ENCODE assay signal across 25 mouse cellular contexts in the genomic region with DNA sequence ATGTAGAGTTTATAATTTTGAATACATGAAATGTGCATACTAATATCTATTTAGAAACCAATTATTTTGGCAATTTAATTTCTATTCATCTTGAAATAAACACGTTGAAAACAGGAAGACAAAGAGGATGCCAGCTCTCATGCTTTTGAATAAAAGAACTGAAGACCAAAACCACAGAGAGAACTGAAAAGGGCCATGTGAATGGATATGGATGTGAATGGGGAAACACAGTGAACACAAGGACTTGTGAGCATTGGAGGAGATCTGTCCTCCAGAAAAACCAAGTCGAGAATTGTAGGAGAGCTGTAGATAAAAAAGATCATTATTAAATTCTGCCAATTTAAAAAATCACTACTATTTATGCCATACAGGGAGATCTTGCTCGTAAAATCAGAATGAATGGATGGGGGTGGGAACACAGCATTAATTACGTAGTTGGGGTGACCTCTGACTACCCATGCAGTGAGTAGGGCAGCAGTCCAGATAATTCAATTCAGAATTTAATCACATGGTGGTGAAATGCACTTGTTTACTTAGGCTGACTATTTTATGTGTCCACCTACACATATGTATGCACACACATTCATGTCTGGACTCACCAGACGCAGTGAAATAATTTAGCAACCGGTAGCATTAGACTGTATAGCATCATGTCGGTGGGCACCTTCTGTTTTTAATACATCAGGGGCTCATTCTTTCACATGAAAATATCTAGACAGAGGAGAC.
DNase-seq lines count a peak whose midpoint lies in the region; ATAC-seq and TF ChIP-seq lines count a peak whose summit lies in the region.
"Had no signal": no experiment of that assay in that cellular context is flagged by ENCODE, and none has a peak within 500 bp of the region (broad histone marks: within the 10 kb centered on the region; RNA-seq: fewer than 3 reads in every experiment).

No protein-coding gene starts in this region.

- no peaks in the 10 kb centered on the region for H3K27me3 ChIP-seq in embryonic facial prominence, embryonic 11.5 days (ENCODE audit: control insufficient read depth, insufficient read depth, low read length)
- H3K27me3 ChIP-seq in embryonic facial prominence, embryonic 10.5 days (replicated peaks; ENCODE audit: low read depth, poor library complexity, severe bottlenecking) = no peaks in the 10 kb centered on the region
- H3K27me3 ChIP-seq in limb, embryonic 11.5 days (ENCODE audit: control insufficient read depth, insufficient read depth, low read length) = no peaks in the 10 kb centered on the region
- no peaks in the 10 kb centered on the region for H3K27me3 ChIP-seq in limb, embryonic 10.5 days (ENCODE audit: low read depth, poor library complexity, severe bottlenecking)
- H3K27me3 ChIP-seq in neural tube, embryonic 13.5 days = no peaks in the 10 kb centered on the region
- no peaks in the 10 kb centered on the region for H3K27me3 ChIP-seq in neural tube, embryonic 15.5 days (replicated peaks)
- H3K27me3 ChIP-seq in liver, postnatal 0 days (ENCODE audit: insufficient read depth, low read length) = no peaks in the 10 kb centered on the region
- H3K27me3 ChIP-seq: embryonic facial prominence, embryonic 12.5 days; neural tube, embryonic 12.5 days; stomach, embryonic 15.5 days had no signal

- no peak overlapping the region for H3K27ac ChIP-seq in embryonic facial prominence, embryonic 11.5 days (replicated peaks; ENCODE audit: low read depth, low read length)
- H3K27ac ChIP-seq in embryonic facial prominence, embryonic 10.5 days (replicated peaks) = no peak overlapping the region
- no peak overlapping the region for H3K27ac ChIP-seq in limb, embryonic 11.5 days (replicated peaks; ENCODE audit: low read depth, low read length)
- no peak overlapping the region for H3K27ac ChIP-seq in limb, embryonic 10.5 days
- H3K27ac ChIP-seq in neural tube, embryonic 13.5 days (replicated peaks) = peak overlapping the region; percentile 33; the same call in 1 of the 2 replicates
- no peak overlapping the region for H3K27ac ChIP-seq in neural tube, embryonic 15.5 days (replicated peaks)
- no peak overlapping the region for H3K27ac ChIP-seq in liver, postnatal 0 days (ENCODE audit: low read depth)
- H3K27ac ChIP-seq: embryonic facial prominence, embryonic 12.5 days; gastrocnemius, adult 2 months; heart, embryonic 10.5 days; kidney, postnatal 0 days; left cerebral cortex, adult 2 months; neural tube, embryonic 12.5 days; stomach, embryonic 15.5 days had no signal

- no peak overlapping the region for H3K9ac ChIP-seq in embryonic facial prominence, embryonic 11.5 days (replicated peaks; ENCODE audit: low read length)
- H3K9ac ChIP-seq in limb, embryonic 11.5 days (ENCODE audit: low read length) = no peak overlapping the region
- H3K9ac ChIP-seq in neural tube, embryonic 13.5 days = no peak overlapping the region
- H3K9ac ChIP-seq in neural tube, embryonic 15.5 days (replicated peaks) = no peak overlapping the region
- no peak overlapping the region for H3K9ac ChIP-seq in liver, postnatal 0 days (replicated peaks)
- H3K9ac ChIP-seq: embryonic facial prominence, embryonic 12.5 days; neural tube, embryonic 12.5 days; stomach, embryonic 15.5 days had no signal

- no peak for DNase-seq in embryonic facial prominence, embryonic 11.5 days (ENCODE audit: low spot score)
- DNase-seq in embryonic facial prominence, embryonic 10.5 days (ENCODE audit: low spot score) = no peak
- DNase-seq in limb, embryonic 11.5 days (ENCODE audit: low spot score) = no peak
- no peak for DNase-seq in limb, embryonic 10.5 days (ENCODE audit: low spot score)
- no peak for DNase-seq in liver, postnatal 0 days
- DNase-seq in left cerebral cortex, adult 9 months (ENCODE audit: low spot score in 2 of 2) = no peak
- DNase-seq: adrenal gland, postnatal 14 days; cerebellum, adult 9-10 months; gastrocnemius, adult 2 months; heart, postnatal 4 days; kidney, adult 18-20 months; left cerebral cortex, postnatal 4 days; lung, adult 18-20 months; lung, postnatal 14 days; thymus, postnatal 25 days had no signal

- no peaks in the 10 kb centered on the region for H3K4me1 ChIP-seq in embryonic facial prominence, embryonic 11.5 days (ENCODE audit: control insufficient read depth, insufficient read depth, low read length)
- peaks cover 24% of the 10 kb centered on the region for H3K4me1 ChIP-seq in embryonic facial prominence, embryonic 10.5 days
- H3K4me1 ChIP-seq in limb, embryonic 11.5 days (ENCODE audit: control insufficient read depth, insufficient read depth, low read length) = no peaks in the 10 kb centered on the region
- H3K4me1 ChIP-seq in limb, embryonic 10.5 days = peaks cover 19% of the 10 kb centered on the region; the same call in 1 of the 2 replicates
- H3K4me1 ChIP-seq in neural tube, embryonic 13.5 days (replicated peaks) = peaks cover 16% of the 10 kb centered on the region
- peaks cover 5% of the 10 kb centered on the region; the same call in 1 of the 2 replicates for H3K4me1 ChIP-seq in neural tube, embryonic 15.5 days
- no peaks in the 10 kb centered on the region for H3K4me1 ChIP-seq in liver, postnatal 0 days (ENCODE audit: insufficient read depth)
- H3K4me1 ChIP-seq: embryonic facial prominence, embryonic 12.5 days; heart, embryonic 10.5 days; neural tube, embryonic 12.5 days; stomach, embryonic 15.5 days had no signal

- 55% methylated on average over 7 of the region's 7 CpGs for WGBS in embryonic facial prominence, embryonic 11.5 days
- 67% methylated on average over 7 of the region's 7 CpGs for WGBS in embryonic facial prominence, embryonic 10.5 days
- WGBS in limb, embryonic 11.5 days = 51% methylated on average over 7 of the region's 7 CpGs
- WGBS in limb, embryonic 10.5 days = 76% methylated on average over 7 of the region's 7 CpGs
- WGBS in neural tube, embryonic 13.5 days = 31% methylated on average over 7 of the region's 7 CpGs
- WGBS in neural tube, embryonic 15.5 days = 27% methylated on average over 7 of the region's 7 CpGs
- 65% methylated on average over 7 of the region's 7 CpGs for WGBS in liver, postnatal 0 days (ENCODE audit: insufficient replicate concordance)

- TF ChIP-seq EP300 in liver, postnatal 0 days (IDR thresholded peaks at IDR 0.05; ENCODE audit: low read depth) = no peak

- no peaks in the 10 kb centered on the region for H3K36me3 ChIP-seq in embryonic facial prominence, embryonic 11.5 days (replicated peaks; ENCODE audit: control insufficient read depth, insufficient read depth, low read depth, low read length)
- no peaks in the 10 kb centered on the region for H3K36me3 ChIP-seq in embryonic facial prominence, embryonic 10.5 days (replicated peaks)
- H3K36me3 ChIP-seq in limb, embryonic 11.5 days (ENCODE audit: control insufficient read depth, insufficient read depth, low read length) = no peaks in the 10 kb centered on the region
- no peaks in the 10 kb centered on the region for H3K36me3 ChIP-seq in limb, embryonic 10.5 days
- no peaks in the 10 kb centered on the region for H3K36me3 ChIP-seq in neural tube, embryonic 13.5 days
- no peaks in the 10 kb centered on the region for H3K36me3 ChIP-seq in neural tube, embryonic 15.5 days
- no peaks in the 10 kb centered on the region for H3K36me3 ChIP-seq in liver, postnatal 0 days (replicated peaks; ENCODE audit: insufficient read depth, low read length)
- H3K36me3 ChIP-seq: embryonic facial prominence, embryonic 12.5 days; heart, embryonic 10.5 days; neural tube, embryonic 12.5 days; stomach, embryonic 15.5 days had no signal

- no peak overlapping the region for H3K4me2 ChIP-seq in embryonic facial prominence, embryonic 11.5 days (ENCODE audit: low read depth, low read length)
- no peak overlapping the region for H3K4me2 ChIP-seq in limb, embryonic 11.5 days (ENCODE audit: low read depth, severe bottlenecking)
- no peak overlapping the region for H3K4me2 ChIP-seq in neural tube, embryonic 13.5 days
- no peak overlapping the region for H3K4me2 ChIP-seq in neural tube, embryonic 15.5 days
- H3K4me2 ChIP-seq in liver, postnatal 0 days (ENCODE audit: low read depth, low read length) = no peak overlapping the region
- H3K4me2 ChIP-seq: embryonic facial prominence, embryonic 12.5 days; liver, embryonic 11.5 days; neural tube, embryonic 12.5 days; stomach, embryonic 15.5 days had no signal

- ATAC-seq in embryonic facial prominence, embryonic 11.5 days (replicated peaks; ENCODE audit: insufficient number of reproducible peaks, low FRiP score, low TSS enrichment, low read depth) = peak; percentile 59; the same call in 1 of the 2 replicates
- ATAC-seq in limb, embryonic 11.5 days (ENCODE audit: insufficient number of reproducible peaks, low FRiP score, low TSS enrichment, low read depth) = 0 out of 2 replicates have a peak, but pooled peaks have one; percentile 18
- ATAC-seq in neural tube, embryonic 13.5 days (ENCODE audit: low read depth) = no peak
- ATAC-seq in neural tube, embryonic 15.5 days (ENCODE audit: low FRiP score) = no peak
- no peak for ATAC-seq in liver, postnatal 0 days
- ATAC-seq: inflammation-experienced regulatory T-cells, adult 6 months had no signal

- TF ChIP-seq CTCF in liver, postnatal 0 days (IDR thresholded peaks at IDR 0.05; ENCODE audit: low read depth) = no peak

- no peak overlapping the region for H3K4me3 ChIP-seq in embryonic facial prominence, embryonic 11.5 days (ENCODE audit: low read depth, low read length)
- no peak overlapping the region for H3K4me3 ChIP-seq in embryonic facial prominence, embryonic 10.5 days
- H3K4me3 ChIP-seq in limb, embryonic 11.5 days (ENCODE audit: low read depth, low read length) = no peak overlapping the region
- no peak overlapping the region for H3K4me3 ChIP-seq in limb, embryonic 10.5 days
- no peak overlapping the region for H3K4me3 ChIP-seq in neural tube, embryonic 13.5 days
- H3K4me3 ChIP-seq in neural tube, embryonic 15.5 days (replicated peaks) = no peak overlapping the region
- H3K4me3 ChIP-seq in liver, postnatal 0 days (ENCODE audit: low read depth, low read length) = no peak overlapping the region
- H3K4me3 ChIP-seq: embryonic facial prominence, embryonic 12.5 days; gastrocnemius, adult 2 months; heart, embryonic 10.5 days; left cerebral cortex, adult 2 months; neural tube, embryonic 12.5 days; stomach, embryonic 15.5 days had no signal

- H3K9me3 ChIP-seq in embryonic facial prominence, embryonic 11.5 days (replicated peaks; ENCODE audit: control insufficient read depth, low read length) = no peaks in the 10 kb centered on the region
- H3K9me3 ChIP-seq in embryonic facial prominence, embryonic 10.5 days = no peaks in the 10 kb centered on the region
- H3K9me3 ChIP-seq in limb, embryonic 11.5 days (ENCODE audit: control insufficient read depth, low read length) = no peaks in the 10 kb centered on the region
- H3K9me3 ChIP-seq in limb, embryonic 10.5 days (replicated peaks) = no peaks in the 10 kb centered on the region
- H3K9me3 ChIP-seq in neural tube, embryonic 13.5 days = no peaks in the 10 kb centered on the region
- no peaks in the 10 kb centered on the region for H3K9me3 ChIP-seq in neural tube, embryonic 15.5 days (replicated peaks)
- no peaks in the 10 kb centered on the region for H3K9me3 ChIP-seq in liver, postnatal 0 days (ENCODE audit: low read length)
- H3K9me3 ChIP-seq: embryonic facial prominence, embryonic 12.5 days; heart, embryonic 10.5 days; neural tube, embryonic 12.5 days; stomach, embryonic 15.5 days had no signal

Comparison
In these comparisons a context has a peak if more than half of its experiments do, and no peak if none do; other contexts are left out.
1. ATAC-seq: peak in embryonic facial prominence, embryonic 11.5 days (single experiment) and limb, embryonic 11.5 days (single experiment); none in neural tube, embryonic 13.5 days (single experiment), neural tube, embryonic 15.5 days (single experiment) and liver, postnatal 0 days (single experiment).